Mouse (Mus musculus): ENCODE measurements around the gene Spdef. TPM values are rescaled to one million over a fixed set of nuclear protein-coding genes. Genes with fewer than 3 reads are reported as not detected.

Gene Spdef
- polyA plus RNA-seq, 1 experiment from 2014 or later, result 1.2 TPM

DNA sequence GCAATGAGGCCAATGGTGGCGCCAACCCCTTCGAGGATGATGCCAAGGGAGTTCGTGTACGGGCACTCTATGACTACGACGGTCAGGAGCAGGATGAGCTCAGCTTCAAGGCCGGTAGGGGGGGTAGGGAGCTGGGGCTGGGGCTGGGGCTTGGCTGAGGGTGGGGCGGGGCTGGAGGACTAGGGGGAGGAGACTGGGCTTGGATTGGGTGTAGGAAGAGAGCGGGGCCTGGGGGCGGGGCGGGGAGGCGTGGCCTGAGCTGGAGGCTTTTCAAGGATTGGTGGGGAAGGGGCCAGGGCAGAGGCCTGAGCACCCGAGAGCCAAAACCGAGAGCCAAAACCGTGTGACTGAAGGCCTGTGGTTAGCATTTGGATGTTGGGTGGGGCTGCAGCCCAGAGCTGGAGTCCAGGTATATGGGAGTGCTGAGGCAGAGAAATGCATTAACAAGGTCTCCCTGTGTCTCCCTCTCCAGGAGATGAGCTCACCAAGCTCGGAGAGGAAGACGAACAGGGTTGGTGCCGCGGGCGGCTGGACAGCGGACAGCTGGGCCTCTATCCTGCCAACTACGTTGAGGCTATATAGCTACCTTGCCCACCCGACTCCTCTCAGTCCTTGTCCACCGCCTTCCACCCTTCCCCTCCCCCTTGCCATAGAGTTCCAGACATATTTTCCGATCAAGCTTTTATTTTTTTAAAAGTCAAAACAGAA, 20.6 kb downstream of the Spdef start:
- WGBS, result 2% methylated on average over 22 of the region's 25 CpGs
- H3K9me3 ChIP-seq (ENCODE audit: low read length), result no peaks in the 10 kb centered on the region
- H3K4me2 ChIP-seq (replicated peaks; ENCODE audit: low read depth, low read length), result peak overlapping the region; percentile 48
- H3K4me1 ChIP-seq (ENCODE audit: insufficient read depth, low read depth, low read length), result no peaks in the 10 kb centered on the region
- peak; percentile 90 for DNase-seq (ENCODE audit: low spot score)
- no peaks in the 10 kb centered on the region for H3K27me3 ChIP-seq (replicated peaks; ENCODE audit: insufficient read depth, low read length)
- peak; percentile 92 for ATAC-seq
- no peaks in the 10 kb centered on the region for H3K36me3 ChIP-seq (ENCODE audit: insufficient read depth, low read length)
- peak overlapping the region; percentile 14; the same call in 1 of the 2 replicates for H3K4me3 ChIP-seq (ENCODE audit: low read depth, low read length)
- H3K27ac ChIP-seq (ENCODE audit: low read length), result no peak overlapping the region
- no peak overlapping the region for H3K9ac ChIP-seq (replicated peaks; ENCODE audit: low read depth)
- peak; percentile 44 for TF ChIP-seq CTCF (IDR thresholded peaks at IDR 0.05)
- TF ChIP-seq EP300 (IDR thresholded peaks at IDR 0.05), result no peak

DNA sequence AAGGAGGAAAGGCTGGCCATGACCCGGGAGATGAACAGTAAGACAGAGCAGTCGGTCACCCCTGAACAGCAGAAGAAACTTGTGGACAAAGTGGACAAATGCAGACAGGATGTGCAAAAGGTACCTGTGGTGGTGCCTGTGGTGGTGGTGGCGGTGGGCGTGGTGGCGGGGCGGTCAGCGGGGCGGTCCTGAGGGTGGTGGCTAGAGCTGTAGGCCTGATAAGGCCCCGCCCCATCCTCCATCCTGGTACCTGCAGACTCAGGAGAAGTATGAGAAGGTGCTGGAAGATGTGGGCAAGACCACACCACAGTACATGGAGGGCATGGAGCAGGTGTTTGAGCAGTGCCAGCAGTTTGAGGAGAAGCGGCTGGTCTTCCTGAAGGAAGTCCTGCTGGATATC, 23.1 kb downstream of the Spdef start:
- Histone ChIP-seq H3K9me3 (ENCODE audit: low read length) (no peaks in the 10 kb centered on the region), H3K4me1 (ENCODE audit: insufficient read depth, low read depth, low read length) (no peaks in the 10 kb centered on the region), H3K4me3 (ENCODE audit: low read depth, low read length) (no peak overlapping the region), H3K9ac (replicated peaks; ENCODE audit: low read depth) (no peak overlapping the region), H3K27me3 (replicated peaks; ENCODE audit: insufficient read depth, low read length) (no peaks in the 10 kb centered on the region; the same call in 1 of the 2 replicates), H3K4me2 (replicated peaks; ENCODE audit: low read depth, low read length) (no peak overlapping the region), H3K36me3 (ENCODE audit: insufficient read depth, low read length) (no peaks in the 10 kb centered on the region), H3K27ac (ENCODE audit: low read length) (no peak overlapping the region)
- DNase-seq (ENCODE audit: low spot score) (no peak), ATAC-seq (no peak)
- WGBS, result 29% methylated on average over 10 of the region's 10 CpGs
- TF ChIP-seq EP300 (IDR thresholded peaks at IDR 0.05), result no peak
- no peak for TF ChIP-seq CTCF (IDR thresholded peaks at IDR 0.05)

DNA sequence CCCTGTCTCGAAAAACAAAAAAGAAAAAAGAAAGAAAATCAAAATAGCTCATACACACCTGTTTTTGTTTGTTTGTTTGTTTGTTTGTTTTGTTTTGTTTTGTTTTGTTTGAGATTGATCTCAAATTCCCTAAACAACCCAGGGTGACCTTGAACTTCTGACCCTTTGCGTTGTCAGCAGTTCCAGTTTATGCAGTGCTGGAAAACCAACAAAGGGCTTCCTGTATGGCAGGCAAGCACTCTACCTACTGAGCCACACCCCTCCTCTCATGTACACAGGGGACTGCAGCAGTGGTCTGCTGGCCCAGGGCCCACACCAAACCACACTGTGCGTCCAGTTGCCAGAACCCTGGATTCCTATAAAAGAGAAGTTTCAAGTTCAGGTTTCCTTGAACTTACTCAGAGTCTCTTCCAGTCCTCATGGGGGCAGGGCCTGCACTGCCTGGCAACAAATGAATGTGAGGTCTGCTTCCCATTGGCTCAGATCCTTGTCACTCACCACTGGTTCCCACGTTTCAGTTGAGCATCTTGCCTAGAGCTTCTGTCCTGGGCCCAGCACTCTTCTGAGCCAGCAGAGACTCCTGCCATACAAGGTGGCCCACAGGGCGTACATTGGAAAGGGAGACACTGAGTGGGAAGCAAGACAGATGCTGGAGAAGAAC, 24.7 kb downstream of the Spdef start:
- Histone ChIP-seq H3K9me3 (ENCODE audit: low read length) (no peaks in the 10 kb centered on the region), H3K27me3 (replicated peaks; ENCODE audit: insufficient read depth, low read length) (no peaks in the 10 kb centered on the region; the same call in 1 of the 2 replicates), H3K9ac (replicated peaks; ENCODE audit: low read depth) (no peak overlapping the region), H3K4me3 (ENCODE audit: low read depth, low read length) (no peak overlapping the region), H3K36me3 (ENCODE audit: insufficient read depth, low read length) (no peaks in the 10 kb centered on the region), H3K27ac (ENCODE audit: low read length) (no peak overlapping the region), H3K4me2 (replicated peaks; ENCODE audit: low read depth, low read length) (no peak overlapping the region), H3K4me1 (ENCODE audit: insufficient read depth, low read depth, low read length) (no peaks in the 10 kb centered on the region)
- 55% methylated on average over 5 of the region's 5 CpGs for WGBS
- no peak for TF ChIP-seq EP300 (IDR thresholded peaks at IDR 0.05)
- no peak for TF ChIP-seq CTCF (IDR thresholded peaks at IDR 0.05)
- ATAC-seq, result no peak
- DNase-seq (ENCODE audit: low spot score), result peak; percentile 23

DNA sequence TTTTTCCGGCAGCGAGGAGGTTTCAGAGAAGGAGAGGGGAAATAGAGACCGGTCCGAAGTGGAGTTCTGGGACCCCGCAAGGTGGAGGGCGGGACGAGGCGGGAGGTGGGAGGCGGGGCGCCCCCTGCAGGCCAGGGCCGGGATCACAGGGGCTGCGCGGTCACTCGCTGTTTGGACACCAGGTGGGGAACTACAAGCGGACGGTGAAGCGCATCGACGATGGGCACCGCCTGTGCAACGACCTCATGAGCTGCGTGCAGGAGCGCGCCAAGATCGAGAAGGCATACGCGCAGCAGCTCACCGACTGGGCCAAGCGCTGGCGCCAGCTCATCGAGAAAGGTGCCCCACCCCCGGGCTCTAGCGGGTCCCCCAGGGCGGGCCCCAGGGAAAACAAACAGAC, 26.2 kb downstream of the Spdef start:
- Histone ChIP-seq H3K27ac (ENCODE audit: low read length) (no peak overlapping the region), H3K9ac (replicated peaks; ENCODE audit: low read depth) (no peak overlapping the region), H3K4me3 (ENCODE audit: low read depth, low read length) (peak overlapping the region; percentile 20; the same call in 1 of the 2 replicates), H3K4me2 (replicated peaks; ENCODE audit: low read depth, low read length) (peak overlapping the region; percentile 54), H3K27me3 (replicated peaks; ENCODE audit: insufficient read depth, low read length) (no peaks in the 10 kb centered on the region; the same call in 1 of the 2 replicates), H3K4me1 (ENCODE audit: insufficient read depth, low read depth, low read length) (no peaks in the 10 kb centered on the region), H3K36me3 (ENCODE audit: insufficient read depth, low read length) (no peaks in the 10 kb centered on the region), H3K9me3 (ENCODE audit: low read length) (no peaks in the 10 kb centered on the region)
- WGBS, result under 1% methylated on average over 33 of the region's 34 CpGs
- ATAC-seq (peak; percentile 69), DNase-seq (ENCODE audit: low spot score) (peak; percentile 73)
- no peak for TF ChIP-seq EP300 (IDR thresholded peaks at IDR 0.05)
- peak; percentile 81 for TF ChIP-seq CTCF (IDR thresholded peaks at IDR 0.05)

DNA sequence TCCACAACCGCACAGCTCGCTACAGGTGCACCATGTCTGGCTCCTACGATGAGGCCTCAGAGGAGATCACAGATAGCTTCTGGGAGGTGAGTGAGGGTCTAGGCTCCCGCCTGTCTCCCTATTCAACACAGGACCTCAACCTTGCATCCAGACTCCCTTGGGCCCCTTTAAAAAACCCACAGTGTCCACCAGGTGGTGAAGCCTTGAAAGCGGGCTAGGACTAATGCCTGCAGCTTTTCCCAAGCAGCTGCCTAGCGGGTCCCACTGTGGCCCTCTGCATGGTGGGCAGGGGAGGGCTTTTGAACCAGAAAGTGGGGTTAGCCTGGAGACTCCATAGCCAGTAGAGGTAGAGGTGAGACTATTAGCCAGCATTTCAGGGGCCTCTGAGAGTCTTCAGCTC, 26.9 kb downstream of the Spdef start:
- ATAC-seq, result no peak
- Histone ChIP-seq H3K36me3 (ENCODE audit: insufficient read depth, low read length) (no peaks in the 10 kb centered on the region), H3K9me3 (ENCODE audit: low read length) (no peaks in the 10 kb centered on the region), H3K4me1 (ENCODE audit: insufficient read depth, low read depth, low read length) (no peaks in the 10 kb centered on the region), H3K9ac (replicated peaks; ENCODE audit: low read depth) (no peak overlapping the region), H3K4me3 (ENCODE audit: low read depth, low read length) (no peak overlapping the region), H3K27me3 (replicated peaks; ENCODE audit: insufficient read depth, low read length) (no peaks in the 10 kb centered on the region; the same call in 1 of the 2 replicates), H3K27ac (ENCODE audit: low read length) (no peak overlapping the region), H3K4me2 (replicated peaks; ENCODE audit: low read depth, low read length) (no peak overlapping the region)
- 79% methylated on average over 6 of the region's 6 CpGs for WGBS
- no peak for DNase-seq (ENCODE audit: low spot score)
- TF ChIP-seq CTCF (IDR thresholded peaks at IDR 0.05), result no peak
- TF ChIP-seq EP300 (IDR thresholded peaks at IDR 0.05), result no peak

GRCm38 (mm10) chr17:27700812-27701211, 27.9 kb downstream of the Spdef start:
- Histone ChIP-seq H3K9me3 (ENCODE audit: low read length) (no peaks in the 10 kb centered on the region), H3K27ac (ENCODE audit: low read length) (no peak overlapping the region), H3K4me1 (ENCODE audit: insufficient read depth, low read depth, low read length) (no peaks in the 10 kb centered on the region), H3K4me3 (ENCODE audit: low read depth, low read length) (no peak overlapping the region), H3K4me2 (replicated peaks; ENCODE audit: low read depth, low read length) (no peak overlapping the region), H3K9ac (replicated peaks; ENCODE audit: low read depth) (no peak overlapping the region), H3K36me3 (ENCODE audit: insufficient read depth, low read length) (no peaks in the 10 kb centered on the region), H3K27me3 (replicated peaks; ENCODE audit: insufficient read depth, low read length) (no peaks in the 10 kb centered on the region; the same call in 1 of the 2 replicates)
- WGBS, result 91% methylated on average over 2 of the region's 2 CpGs
- TF ChIP-seq CTCF (IDR thresholded peaks at IDR 0.05) (no peak), EP300 (IDR thresholded peaks at IDR 0.05) (no peak)
- ATAC-seq, result no peak
- no peak for DNase-seq (ENCODE audit: low spot score)

Data from lung, postnatal 0 days (tissue).